Mouse (Mus musculus): Measurements from ENCODE around the gene Gm28043.

DNA sequence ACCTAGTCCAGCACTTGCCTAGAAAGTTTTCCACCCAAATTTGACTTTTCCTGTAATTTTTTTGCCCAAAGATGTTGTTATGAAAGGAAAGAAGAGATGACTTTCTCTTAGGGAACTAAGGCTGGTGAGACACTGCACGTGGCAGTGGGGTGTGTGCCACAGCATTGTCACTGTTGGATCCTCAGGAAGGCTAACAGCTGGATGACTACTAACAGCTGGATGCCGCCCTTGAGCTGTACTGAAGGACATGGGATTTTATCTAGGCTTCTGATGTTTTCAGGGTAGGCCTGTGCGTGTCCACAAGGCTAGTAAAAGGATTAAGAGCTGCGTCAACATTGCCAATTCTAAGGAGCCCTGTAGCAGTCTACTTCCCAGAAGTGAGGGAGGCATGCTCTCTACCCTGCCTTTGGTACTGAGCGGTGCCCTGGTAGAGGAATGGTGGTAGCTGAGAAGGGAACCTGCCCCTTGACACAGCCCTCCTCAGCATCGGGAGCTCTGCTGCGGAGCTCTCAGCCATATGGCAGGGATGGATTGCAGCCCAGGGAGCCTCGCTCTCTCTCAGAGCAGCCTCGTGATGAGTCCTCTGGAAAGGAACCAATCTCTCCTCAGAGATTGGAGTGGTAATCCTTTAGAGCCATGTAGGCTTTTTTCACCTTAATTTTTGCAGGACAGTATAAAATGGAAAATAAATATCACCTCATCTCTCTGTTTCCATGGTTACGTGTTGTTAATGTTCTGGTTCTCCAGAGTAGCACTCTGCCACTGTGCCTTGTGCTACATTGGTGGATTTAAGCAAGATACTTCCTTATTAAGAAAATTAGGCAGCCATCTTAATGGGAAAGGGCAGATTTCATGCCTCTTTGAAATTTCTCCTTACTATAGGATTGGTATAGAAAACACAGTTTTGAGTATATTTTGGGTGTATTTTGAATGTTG, 53.6 kb downstream of the Gm28043 start:
- TF ChIP-seq POLR2A (IDR thresholded peaks at IDR 0.05; ENCODE audit: control insufficient read depth in 1 of 2, insufficient read depth in 1 of 2, low read depth in 1 of 2, low read length in 2 of 2, poor library complexity in 1 of 2), result no peak
- TF ChIP-seq CTCF (IDR thresholded peaks at IDR 0.05 in 2 of 3, conservative IDR thresholded peaks at IDR 0.05 in 1 of 3; ENCODE audit: control insufficient read depth in 1 of 3, insufficient read depth in 1 of 3, low read depth in 2 of 3, low read length in 3 of 3, poor library complexity in 1 of 3, severe bottlenecking in 1 of 3), result no peak
- no peak for TF ChIP-seq MAX (IDR thresholded peaks at IDR 0.05; ENCODE audit: low read length)
- no peak for TF ChIP-seq GATA1 (IDR thresholded peaks at IDR 0.05; ENCODE audit: low read depth, low read length)
- TF ChIP-seq GABPA (IDR thresholded peaks at IDR 0.05; ENCODE audit: low read depth, low read length), result no peak
- TF ChIP-seq POLR2AphosphoS2 (IDR thresholded peaks at IDR 0.05; ENCODE audit: low read length), result no peak
- no peak for TF ChIP-seq E2F4 (IDR thresholded peaks at IDR 0.05; ENCODE audit: borderline replicate concordance, low read depth, low read length)
- no peak for TF ChIP-seq RCOR1 (IDR thresholded peaks at IDR 0.05; ENCODE audit: low read depth, low read length)
- TF ChIP-seq ZMIZ1 (IDR thresholded peaks at IDR 0.05; ENCODE audit: low read depth, low read length), result no peak
- TF ChIP-seq MXI1 (IDR thresholded peaks at IDR 0.05; ENCODE audit: low read depth, low read length), result no peak
